Mouse (Mus musculus) embryonic fibroblast, embryonic 13.5 days (primary cell): ENCODE measurements around the gene Ciao2a.

ENCODE experiments used
- CTCF ChIP-seq: IDR thresholded peaks from 2 replicates; pipeline ENCODE4 v1.5.1; 2011; ENCODE audit warnings: mild to moderate bottlenecking, control low read depth, low read length, moderate library complexity, borderline replicate concordance; ENCODE audit not compliant: insufficient read depth
- POLR2A ChIP-seq: IDR thresholded peaks from 2 replicates; pipeline ENCODE4 v1.6.1; 2011; ENCODE audit warnings: low read depth, mild to moderate bottlenecking, control low read depth, low read length, moderate library complexity

GRCm38 (mm10) chr9:66131466-66131865, 5.1 kb downstream of the Ciao2a start:
- TF ChIP-seq POLR2A (no peak), CTCF (no peak)
